Mouse (Mus musculus) limb, embryonic 14.5 days (tissue): Measurements from ENCODE around the gene Cdv3. TPM values are rescaled to one million over a fixed set of nuclear protein-coding genes. Genes with fewer than 3 reads are reported as not detected.
A peak's percentile ranks its signal among the peaks of the same experiment; 100 is the strongest.

ENCODE experiments used
- ATAC-seq: fragments of 200-750 bp; cut with Nextera tagmentation; 2 replicates; pipeline ENCODE4 v1.8.0; 2017; ENCODE audit warnings: low read depth, moderate number of reproducible peaks, moderate TSS enrichment; ENCODE audit not compliant: low FRiP score
- DNase-seq: peaks from one replicate; pipeline ENCODE4 v3.0.0-alpha.2; 2015; ENCODE audit warnings: low spot score
- H3K27ac ChIP-seq: fragments of 300-500 bp; sonication (generic); replicated peaks from 2 replicates; pipeline ENCODE4 v1.5.1; 2014; ENCODE audit warnings: low read depth, mild to moderate bottlenecking, low read length, moderate library complexity, mixed read lengths
- H3K27me3 ChIP-seq: fragments of 300-500 bp; sonication (generic); 2 replicates; pipeline ENCODE4 v1.6.1; 2014; ENCODE audit warnings: low read length, mixed read lengths; ENCODE audit not compliant: control insufficient read depth, insufficient read depth
- H3K36me3 ChIP-seq: fragments of 300-500 bp; sonication (generic); 2 replicates; pipeline ENCODE4 v1.6.1; 2014; ENCODE audit warnings: mild to moderate bottlenecking, low read length, moderate library complexity, mixed read lengths; ENCODE audit not compliant: control insufficient read depth, insufficient read depth
- H3K4me1 ChIP-seq: fragments of 300-500 bp; sonication (generic); 2 replicates; pipeline ENCODE4 v1.6.1; 2014; ENCODE audit warnings: antibody characterized with exemption, low read length, mixed read lengths; ENCODE audit not compliant: control insufficient read depth, insufficient read depth
- H3K4me2 ChIP-seq: fragments of 300-500 bp; sonication (generic); replicated peaks from 2 replicates; pipeline ENCODE4 v1.6.1; 2014; ENCODE audit warnings: low read depth, mild to moderate bottlenecking, low read length, moderate library complexity; ENCODE audit not compliant: severe bottlenecking
- H3K4me3 ChIP-seq: fragments of 300-500 bp; sonication (generic); replicated peaks from 2 replicates; pipeline ENCODE4 v1.5.1; 2014; ENCODE audit warnings: low read length
- H3K9ac ChIP-seq: fragments of 300-500 bp; sonication (generic); 2 replicates; pipeline ENCODE4 v1.6.1; 2014; ENCODE audit warnings: mild to moderate bottlenecking, low read depth, low read length, moderate library complexity; ENCODE audit not compliant: severe bottlenecking
- H3K9me3 ChIP-seq: fragments of 300-500 bp; sonication (generic); 2 replicates; pipeline ENCODE4 v1.6.1; 2016; ENCODE audit warnings: low read length; ENCODE audit not compliant: control insufficient read depth
- POLR2A ChIP-seq: fragments of 200-500 bp; IDR thresholded peaks from 2 replicates; pipeline ENCODE4 v1.8.0; 2012; ENCODE audit warnings: inconsistent platforms, mild to moderate bottlenecking, moderate library complexity, borderline replicate concordance; ENCODE audit not compliant: insufficient read depth, insufficient read length; ENCODE audit errors: extremely low read depth
- WGBS: fragments of 180-500 bp; shearing (Covaris S2); extraction: QIAGEN DNeasy Blood & Tissue Kit; methylation state at CpG from one replicate; pipeline ENCODE4 v1.1.7; 2014; 5-methylcytosine and 5-hydroxymethylcytosine counted together
- polyA plus RNA-seq, 2 experiments: library from polyadenylated mRNA; depleted of rRNA in 1 of 2; stranded (reverse) in 1 of 2; unstranded in 1 of 2; fragments of >200 nt; fragmentation: Nextera tagmentation in 1 of 2; extraction: Ambion mirVana in 1 of 2; gene quantifications; 2 replicates each; pipeline versions ENCODE4 v1.2.1 to v1.2.3; 2012 to 2014

Gene Cdv3
- polyA plus RNA-seq (2012; rRNA removed) (80.7 and 83.7 TPM in 2 replicates), polyA plus RNA-seq (2014; fragmentation: Nextera tagmentation; extraction: Ambion mirVana) (89.0 and 90.2 TPM in 2 replicates)

DNA sequence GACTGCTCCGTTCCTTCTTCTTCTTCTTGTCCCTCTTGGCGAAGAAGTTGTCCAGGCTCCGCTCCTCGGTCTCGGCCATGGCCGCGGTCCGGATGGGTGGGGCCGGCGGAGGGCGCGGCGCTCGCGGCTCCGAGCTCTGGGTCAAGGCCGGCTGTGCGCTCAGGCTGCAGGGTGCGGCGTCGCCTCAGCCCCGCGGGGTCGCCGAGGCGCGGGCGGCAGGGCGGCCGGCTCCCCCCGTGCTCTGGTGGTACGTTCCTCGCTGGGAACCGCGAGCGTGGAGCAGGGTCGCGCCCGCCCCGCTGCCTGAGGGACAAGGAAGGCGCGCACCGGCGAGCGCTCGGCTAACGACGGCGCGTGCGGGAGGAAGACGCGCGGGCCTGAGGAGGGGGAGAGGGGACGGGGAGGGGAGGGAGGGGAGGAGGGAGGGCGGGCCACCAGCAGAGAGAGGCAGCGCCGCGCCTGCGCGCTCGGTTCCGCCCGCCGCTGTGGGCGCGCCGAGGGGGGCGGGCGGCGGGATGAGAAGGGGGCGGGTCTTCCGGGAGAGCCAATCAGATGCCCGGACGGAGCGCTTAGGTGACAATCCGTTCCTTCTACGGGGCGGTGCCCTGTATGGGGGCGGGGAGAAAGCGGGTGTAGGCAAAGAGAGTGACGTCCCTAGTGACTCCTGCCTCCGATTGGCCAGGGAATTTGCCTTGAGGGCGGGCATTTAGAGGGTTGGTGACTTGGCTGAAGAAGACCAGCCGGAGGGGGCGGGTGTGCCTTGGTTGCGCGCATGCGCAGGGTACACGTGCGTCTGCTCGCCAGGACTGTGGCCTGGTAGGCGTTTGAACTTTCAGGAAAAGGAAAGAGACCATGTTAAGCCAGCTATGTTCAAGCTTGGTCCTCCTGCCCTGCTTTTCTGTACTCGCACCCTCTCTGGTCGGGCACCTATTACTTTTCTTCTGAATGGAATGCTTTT is at the start of gene Cdv3:
TSS of gene Cdv3 (minus strand) at position 551 of the 958 bp plus-strand sequence.
- under 1% methylated on average over 64 of the region's 95 CpGs for WGBS
- Histone ChIP-seq H3K4me3 (peak within 1 kb of the TSS; percentile 95), H3K9ac (peak within 1 kb of the TSS; percentile 94), H3K4me1 (peaks cover 16% of the 10 kb centered on the region), H3K27ac (peak within 1 kb of the TSS; percentile 96), H3K4me2 (peak within 1 kb of the TSS; percentile 78), H3K36me3 (peaks cover 27% of the 10 kb centered on the region), H3K9me3 (no peaks in the 10 kb centered on the region), H3K27me3 (no peaks in the 10 kb centered on the region)
- peak; percentile 100 for DNase-seq
- peak; percentile 65; the same call in 1 of the 2 replicates for TF ChIP-seq POLR2A
- ATAC-seq: peak; percentile 98

- Histone ChIP-seq H3K4me1 (peaks cover 18% of the 10 kb centered on the region), H3K4me2 (no peak overlapping the region), H3K36me3 (no peaks in the 10 kb centered on the region), H3K9me3 (no peaks in the 10 kb centered on the region), H3K27me3 (no peaks in the 10 kb centered on the region), H3K27ac (no peak overlapping the region), H3K9ac (no peak overlapping the region), H3K4me3 (no peak overlapping the region)
- ATAC-seq (no peak), DNase-seq (no peak)
- no peak for TF ChIP-seq POLR2A
- WGBS: 27% methylated on average over 9 of the region's 9 CpGs
These were observed 47.8 kb upstream of the Cdv3 start for GRCm38 (mm10) chr9:103413457-103413856.

DNA sequence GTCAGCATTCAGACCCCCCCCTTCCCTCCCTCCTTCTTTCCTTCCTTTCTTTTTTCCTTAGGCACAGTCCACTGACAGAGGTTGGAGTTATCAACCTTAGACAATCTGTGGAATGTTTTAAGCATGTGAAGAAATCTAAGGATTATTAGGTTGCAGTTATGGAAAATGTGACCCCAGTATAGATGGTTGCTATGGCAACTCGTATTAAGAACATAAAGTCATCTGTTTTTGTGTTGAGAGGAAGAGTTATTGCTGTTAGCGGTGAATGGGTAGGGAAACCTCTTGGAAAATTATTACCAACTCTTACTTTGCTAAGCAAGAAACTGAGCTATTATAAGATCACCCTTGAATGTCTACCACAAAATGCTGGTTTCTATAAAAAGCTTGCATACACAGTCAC is 43.5 kb upstream of the Cdv3 start:
- DNase-seq (peak; percentile 80), ATAC-seq (peak; percentile 48; the same call in 1 of the 2 replicates)
- Histone ChIP-seq H3K4me2 (no peak overlapping the region), H3K9ac (no peak overlapping the region), H3K27ac (no peak overlapping the region; the same call in 1 of the 2 replicates), H3K27me3 (no peaks in the 10 kb centered on the region), H3K4me3 (no peak overlapping the region), H3K4me1 (peaks cover 18% of the 10 kb centered on the region), H3K9me3 (no peaks in the 10 kb centered on the region), H3K36me3 (no peaks in the 10 kb centered on the region)
- WGBS: 36% methylated on average over 2 of the region's 2 CpGs
- no peak for TF ChIP-seq POLR2A

DNA sequence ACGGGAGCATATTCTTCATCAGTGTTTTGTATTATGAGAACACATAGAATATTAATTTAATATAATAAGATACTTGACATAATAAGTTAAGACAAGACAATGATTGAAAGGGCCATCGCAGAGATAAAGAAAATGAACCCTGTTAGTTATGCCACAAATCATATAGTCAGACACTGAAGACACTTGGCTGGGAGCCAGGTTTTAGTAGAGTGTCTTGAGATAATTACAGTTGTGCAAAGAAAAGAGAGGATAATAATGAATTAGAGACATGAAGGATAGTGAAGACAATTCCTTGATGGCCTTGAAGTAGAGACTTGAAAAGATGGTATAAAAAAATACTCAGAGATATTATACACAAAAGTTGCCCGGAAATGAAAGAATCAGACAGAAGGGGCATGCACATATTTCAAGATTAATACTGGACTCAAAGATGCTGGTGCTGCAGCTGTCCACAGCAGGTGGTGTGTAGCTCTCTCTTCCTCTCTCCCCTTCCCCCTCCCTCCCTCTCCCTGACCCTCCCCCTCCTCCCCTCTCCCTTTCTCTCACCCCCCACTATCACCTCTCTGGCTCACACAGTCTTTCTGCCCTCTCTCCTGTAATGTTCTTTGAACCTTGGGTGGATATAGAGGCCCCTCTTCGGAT is 42.6 kb upstream of the Cdv3 start:
- Histone ChIP-seq H3K27ac (no peak overlapping the region), H3K4me2 (no peak overlapping the region), H3K9me3 (no peaks in the 10 kb centered on the region), H3K36me3 (no peaks in the 10 kb centered on the region), H3K4me1 (peaks cover 23% of the 10 kb centered on the region), H3K9ac (no peak overlapping the region), H3K27me3 (no peaks in the 10 kb centered on the region), H3K4me3 (no peak overlapping the region)
- ATAC-seq (no peak), DNase-seq (peak; percentile 67)
- 65% methylated on average over 4 of the region's 4 CpGs for WGBS
- no peak for TF ChIP-seq POLR2A

- Histone ChIP-seq H3K27ac (no peak overlapping the region; the same call in 1 of the 2 replicates), H3K9me3 (peaks cover 5% of the 10 kb centered on the region; the same call in 1 of the 2 replicates), H3K4me3 (no peak overlapping the region), H3K9ac (no peak overlapping the region), H3K4me1 (peaks cover 18% of the 10 kb centered on the region), H3K36me3 (no peaks in the 10 kb centered on the region), H3K4me2 (no peak overlapping the region), H3K27me3 (no peaks in the 10 kb centered on the region)
- peak; percentile 35; the same call in 1 of the 2 replicates for ATAC-seq
- no peak for TF ChIP-seq POLR2A
- DNase-seq: no peak
- 25% methylated on average over 4 of the region's 4 CpGs for WGBS
These were observed 37.8 kb upstream of the Cdv3 start for GRCm38 (mm10) chr9:103403331-103403973.
